Mouse (Mus musculus) heart, adult 11 months (tissue): ENCODE measurements around the gene Sgcd.

Experiments
- DNase-seq: peaks from one replicate; pipeline ENCODE4 v3.0.0; 2022

Gene Sgcd

GRCm38 (mm10) chr11:46939311-46939710 lies 1049.5 kb downstream of the Sgcd start:
- no peak for DNase-seq

- no peak for DNase-seq
Observed at GRCm38 (mm10) chr11:46924946-46925345, 1063.8 kb downstream of the Sgcd start.

- no peak for DNase-seq
Observed at GRCm38 (mm10) chr11:46920244-46920643, 1068.5 kb downstream of the Sgcd start.

- no peak for DNase-seq
Observed at GRCm38 (mm10) chr11:46912656-46913237, 1076.0 kb downstream of the Sgcd start.

- no peak for DNase-seq
Observed at GRCm38 (mm10) chr11:46904281-46904680, 1084.5 kb downstream of the Sgcd start.

- DNase-seq, result no peak
Observed at GRCm38 (mm10) chr11:46889093-46889492, 1099.7 kb downstream of the Sgcd start.

- peak; percentile 23 for DNase-seq
Observed at GRCm38 (mm10) chr11:46882456-46882855, 1106.3 kb downstream of the Sgcd start.

- DNase-seq, result peak; percentile 24
Observed at GRCm38 (mm10) chr11:46875774-46876173, 1113.0 kb downstream of the Sgcd start.

- no peak for DNase-seq
Observed at GRCm38 (mm10) chr11:46868594-46868993, 1120.2 kb downstream of the Sgcd start.

- DNase-seq, result no peak
Observed at GRCm38 (mm10) chr11:46864809-46865208, 1124.0 kb downstream of the Sgcd start.

- no peak for DNase-seq
Observed at GRCm38 (mm10) chr11:46848221-46848971, 1140.4 kb downstream of the Sgcd start.

GRCm38 (mm10) chr11:46847827-46848220 lies 1140.9 kb downstream of the Sgcd start:
- no peak for DNase-seq

- DNase-seq, result no peak
Observed at GRCm38 (mm10) chr11:46846661-46847060, 1142.1 kb downstream of the Sgcd start.
